Mouse (Mus musculus) megakaryocyte-erythroid progenitor cell, adult 5-6 weeks (primary cell): ENCODE results near the gene Prkch. TPM values are rescaled to one million over a fixed set of nuclear protein-coding genes. Genes with fewer than 3 reads are reported as not detected.

Experiments used
- ATAC-seq: replicated peaks from 2 replicates; pipeline ENCODE4 v1.8.0; 2016; ENCODE audit warnings: mild to moderate bottlenecking, inconsistent platforms; ENCODE audit not compliant: severe bottlenecking, poor library complexity, low FRiP score, low TSS enrichment
- total RNA-seq, 2 experiments: library from RNA; stranded (forward) in 1 of 2; stranded (reverse) in 1 of 2; fragments of 200-1000, 215-1000 nt in 1 of 2; fragments of >200 nt in 1 of 2; fragmentation: Nextera tagmentation in 1 of 2; gene quantifications; 2 replicates each; pipeline ENCODE4 v1.2.3; 2014 to 2017

Prkch gene
- total RNA-seq, 2 experiments from 2014 or later: 21.7 to 22.9 TPM

GRCm38 (mm10) chr12:73607381-73608064, 22.9 kb downstream of the Prkch start:
- no peak for ATAC-seq

DNA sequence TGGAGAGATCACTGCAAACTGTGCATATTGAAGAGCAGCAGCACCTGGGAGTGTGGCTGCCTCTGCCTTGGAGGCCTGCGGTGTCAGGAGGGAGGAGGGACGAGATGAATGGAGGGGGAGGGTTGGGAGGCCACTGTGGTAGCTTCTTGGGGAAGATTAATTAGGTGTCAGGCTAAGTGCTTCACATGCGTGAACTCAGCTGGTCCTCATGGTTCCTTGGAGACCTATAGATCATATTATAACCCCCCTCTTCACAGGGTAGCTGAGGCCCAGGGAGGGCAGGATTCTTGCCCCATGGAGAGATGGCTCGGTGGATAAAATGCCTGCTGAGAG, 23.4 kb downstream of the Prkch start:
- ATAC-seq: no peak

- ATAC-seq: no peak
Observed at GRCm38 (mm10) chr12:73609262-73609661, 24.7 kb downstream of the Prkch start.

DNA sequence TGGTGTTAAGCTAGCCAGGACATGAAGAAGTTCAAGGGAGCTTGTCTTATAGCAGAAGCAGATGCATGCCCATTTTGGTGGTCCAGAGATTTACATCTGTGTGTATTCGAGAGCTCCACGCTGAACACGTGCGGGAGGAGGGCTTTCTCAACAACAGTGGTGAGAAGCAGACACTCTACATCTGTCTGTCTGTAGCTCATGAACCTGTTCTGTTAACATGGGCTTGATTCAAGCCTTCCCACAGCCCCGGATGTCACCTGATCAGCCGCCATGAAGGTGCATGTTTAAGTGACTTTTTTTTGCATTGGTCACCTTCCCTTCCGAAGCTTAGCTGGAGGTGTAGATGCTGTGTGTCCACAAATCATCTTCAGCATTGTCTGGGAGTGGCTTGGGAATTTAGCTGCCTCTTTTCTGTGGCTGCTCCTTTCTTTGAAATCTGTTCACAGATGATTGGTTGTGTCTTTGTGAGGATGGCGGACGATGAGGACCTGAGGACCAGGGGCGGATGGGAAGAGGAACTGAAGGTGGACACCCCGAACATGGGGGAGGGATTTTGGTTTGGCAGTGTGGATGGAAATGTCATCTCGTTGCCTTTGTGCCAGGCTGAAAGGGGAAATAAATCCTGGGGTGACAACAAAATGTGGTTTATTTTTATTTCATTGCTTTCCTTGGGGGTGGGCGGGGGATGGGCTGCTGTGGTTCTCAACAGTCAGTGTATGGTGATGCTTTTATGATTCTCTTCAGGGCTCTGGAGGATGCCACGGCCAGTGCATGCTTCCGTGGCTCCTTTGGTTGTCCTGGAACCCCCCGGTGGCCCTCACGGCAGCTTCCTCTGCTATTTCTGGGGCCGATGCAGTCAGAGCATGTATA, 25.3 kb downstream of the Prkch start:
- no peak for ATAC-seq

- no peak for ATAC-seq
Observed at GRCm38 (mm10) chr12:73610831-73611370, 26.3 kb downstream of the Prkch start.

- no peak for ATAC-seq
Observed at GRCm38 (mm10) chr12:73611741-73612140, 27.1 kb downstream of the Prkch start.

GRCm38 (mm10) chr12:73613183-73613582, 28.6 kb downstream of the Prkch start:
- ATAC-seq: no peak

DNA sequence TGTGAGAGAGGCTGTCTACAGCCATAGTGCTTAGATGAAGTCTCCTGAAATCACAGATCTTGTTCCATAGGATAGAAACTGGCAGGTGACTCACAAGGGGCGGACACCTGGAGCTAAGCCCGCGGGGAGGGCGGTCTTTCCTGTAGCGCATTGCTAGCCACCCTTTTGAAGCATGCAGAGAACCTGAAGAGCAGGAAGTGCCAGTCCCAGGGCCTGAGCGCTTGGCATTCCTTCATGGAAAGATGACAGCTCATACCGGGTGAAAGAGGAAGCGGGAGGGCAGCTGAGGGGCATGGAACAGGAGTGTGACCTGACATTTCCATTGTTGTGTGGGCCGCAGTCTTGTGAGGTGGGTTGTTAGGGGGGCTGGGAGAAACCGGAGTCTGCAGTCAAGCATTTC, 33.1 kb downstream of the Prkch start:
- ATAC-seq: no peak

- peak; percentile 82 for ATAC-seq
Observed at GRCm38 (mm10) chr12:73625277-73626032, 40.9 kb downstream of the Prkch start.

- ATAC-seq: no peak
Observed at GRCm38 (mm10) chr12:73627902-73628301, 43.3 kb downstream of the Prkch start.

GRCm38 (mm10) chr12:73630596-73630995, 46.0 kb downstream of the Prkch start:
- no peak for ATAC-seq

DNA sequence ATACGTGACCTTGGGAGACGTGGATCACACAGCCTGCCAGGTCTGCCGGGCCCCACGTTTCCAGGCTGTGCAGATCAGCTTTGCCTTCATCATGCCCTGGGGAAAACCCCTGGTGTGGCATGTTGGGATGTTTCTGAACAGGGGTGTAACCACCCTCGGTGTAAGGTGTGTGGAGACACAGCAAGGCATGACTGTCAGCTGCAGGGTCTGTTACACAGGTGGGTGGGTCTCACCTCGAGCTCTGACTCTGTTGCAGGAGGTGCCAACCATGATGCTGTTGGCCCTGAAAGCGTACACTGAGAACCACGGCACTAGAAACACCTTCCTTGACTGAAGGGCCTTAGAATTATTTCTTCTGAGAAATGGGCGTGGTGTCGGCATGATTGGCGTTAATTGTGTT, 46.6 kb downstream of the Prkch start:
- no peak for ATAC-seq

DNA sequence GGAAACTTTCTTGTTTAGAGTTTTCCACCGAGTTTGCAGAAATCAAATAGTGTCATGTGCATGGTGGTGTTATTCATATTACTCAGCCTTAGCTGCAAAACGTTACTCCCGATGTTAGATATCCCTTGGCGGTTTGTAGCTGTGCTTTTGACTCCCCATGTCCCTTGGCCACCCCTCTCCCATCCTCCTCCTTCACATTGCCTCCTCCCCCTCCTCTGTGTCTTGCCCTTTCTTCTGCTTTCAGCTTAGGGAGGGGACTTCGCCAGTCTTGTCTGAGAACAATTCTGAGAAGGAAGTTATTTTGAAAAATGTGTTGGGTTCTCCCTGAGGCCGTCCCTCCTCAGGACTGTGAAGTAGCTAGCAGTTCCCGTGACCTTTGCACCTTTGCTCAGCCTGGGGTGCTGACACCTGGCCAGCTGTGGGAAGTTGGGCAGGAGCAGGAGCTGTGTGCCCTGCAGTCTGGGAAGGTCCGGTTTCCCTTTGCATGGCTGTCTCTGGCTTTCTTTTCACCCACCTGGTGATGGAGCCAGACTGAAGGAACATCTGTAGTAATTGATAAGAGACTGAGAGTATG, 48.2 kb downstream of the Prkch start:
- ATAC-seq: 0 out of 2 replicates have a peak, but pooled peaks have one; percentile 15

GRCm38 (mm10) chr12:73633707-73634106, 49.1 kb downstream of the Prkch start:
- ATAC-seq: no peak

GRCm38 (mm10) chr12:73639571-73639970, 55.0 kb downstream of the Prkch start:
- ATAC-seq: no peak

- no peak for ATAC-seq
Observed at GRCm38 (mm10) chr12:73641183-73641582, 56.6 kb downstream of the Prkch start.

GRCm38 (mm10) chr12:73645216-73645615, 60.6 kb downstream of the Prkch start:
- no peak for ATAC-seq

DNA sequence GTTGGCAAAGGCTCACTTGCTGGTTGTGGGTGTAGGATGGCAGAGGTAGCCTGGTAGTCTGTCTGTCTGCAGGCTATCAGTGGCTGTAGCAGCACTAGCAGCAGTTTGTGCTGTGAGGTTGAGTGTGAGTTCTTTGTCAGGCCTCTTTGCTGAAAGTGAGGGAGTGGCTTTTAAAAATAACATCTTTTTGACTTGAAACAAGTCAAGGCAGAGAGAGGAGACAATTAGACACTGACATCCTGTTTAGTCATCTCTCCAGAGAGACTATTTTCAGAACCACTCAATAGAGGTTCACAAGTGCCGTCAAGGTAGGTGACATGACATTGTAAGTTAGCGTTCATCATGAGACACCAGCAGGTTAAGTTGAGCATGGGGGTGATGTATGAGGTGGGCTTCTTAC, 63.1 kb downstream of the Prkch start:
- no peak for ATAC-seq

DNA sequence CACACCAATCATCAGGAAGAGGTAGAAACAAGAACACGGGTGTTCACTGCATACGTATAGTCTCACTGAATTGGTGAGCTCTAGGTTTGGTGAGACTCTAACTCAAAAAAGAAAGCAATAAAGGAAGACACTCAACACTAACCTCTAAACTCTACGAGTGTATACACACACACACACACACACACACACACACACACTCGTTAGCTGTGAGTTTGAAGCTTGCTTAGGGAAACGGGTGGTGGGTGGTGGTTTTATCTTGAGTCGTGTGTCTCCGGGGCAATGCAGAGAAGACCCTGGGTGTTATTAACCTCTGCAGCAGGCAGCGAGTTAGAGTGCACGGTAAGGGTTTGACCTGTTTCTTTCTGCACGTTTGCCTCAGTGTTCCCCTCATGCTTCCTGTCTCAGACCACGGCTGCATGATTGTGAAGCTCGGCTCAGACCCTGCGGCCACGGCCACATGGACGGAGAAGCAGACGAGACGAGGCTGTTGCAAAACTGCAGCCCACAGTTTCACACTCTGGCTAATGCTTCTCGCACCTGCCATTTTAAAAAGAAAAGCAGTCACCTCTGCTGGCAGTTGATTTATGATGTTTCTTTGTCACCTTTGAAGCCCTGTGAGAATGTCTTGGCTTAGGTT, 72.1 kb downstream of the Prkch start:
- 0 out of 2 replicates have a peak, but pooled peaks have one; percentile 19 for ATAC-seq
